Mouse (Mus musculus): ENCODE results near the gene Oaz1.

DNA sequence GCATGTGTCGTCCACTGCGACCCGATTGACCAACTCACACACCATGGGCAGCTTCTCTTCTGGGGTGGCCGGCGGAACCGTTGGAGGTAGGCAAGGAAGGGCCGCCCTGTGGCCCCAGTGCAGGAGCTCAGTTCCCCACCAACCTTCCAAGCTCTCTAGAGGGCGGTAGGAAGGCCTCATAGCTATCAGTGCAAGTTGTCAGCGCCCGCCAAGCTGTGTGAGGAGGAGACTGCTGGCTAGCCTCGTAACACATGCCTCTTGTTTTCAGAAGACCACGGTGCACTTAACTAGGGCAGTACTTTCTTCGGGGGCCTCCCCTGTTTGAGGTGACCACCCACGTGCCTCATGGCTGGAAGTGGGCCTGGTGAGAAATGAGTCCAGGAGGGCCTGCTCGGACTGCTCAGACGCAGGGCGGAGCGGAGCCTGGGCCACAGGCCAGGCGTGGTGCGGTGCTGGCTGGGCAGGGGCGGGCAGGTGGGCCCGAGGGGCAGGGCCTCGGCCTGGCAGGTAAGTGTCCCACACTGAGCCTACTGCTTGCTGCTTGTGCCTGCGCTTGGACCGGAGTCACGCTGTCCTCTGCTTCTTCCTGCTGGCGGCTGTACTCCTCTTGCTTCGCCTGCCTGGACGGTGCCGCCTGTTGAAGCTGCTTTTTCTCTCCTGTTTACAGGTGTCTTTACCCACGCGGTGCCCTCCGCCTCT lies 34.8 kb upstream of the Oaz1 start:
- TF ChIP-seq CTCF (IDR thresholded peaks at IDR 0.05; ENCODE audit: low read depth, low read length) (no peak), GATA1 (IDR thresholded peaks at IDR 0.05; ENCODE audit: borderline replicate concordance, low read length) (no peak), TAL1 (conservative IDR thresholded peaks at IDR 0.05; ENCODE audit: low read depth, low read length) (no peak)
